ENCODE assay signal across 8 mouse cellular contexts in the genomic region with DNA sequence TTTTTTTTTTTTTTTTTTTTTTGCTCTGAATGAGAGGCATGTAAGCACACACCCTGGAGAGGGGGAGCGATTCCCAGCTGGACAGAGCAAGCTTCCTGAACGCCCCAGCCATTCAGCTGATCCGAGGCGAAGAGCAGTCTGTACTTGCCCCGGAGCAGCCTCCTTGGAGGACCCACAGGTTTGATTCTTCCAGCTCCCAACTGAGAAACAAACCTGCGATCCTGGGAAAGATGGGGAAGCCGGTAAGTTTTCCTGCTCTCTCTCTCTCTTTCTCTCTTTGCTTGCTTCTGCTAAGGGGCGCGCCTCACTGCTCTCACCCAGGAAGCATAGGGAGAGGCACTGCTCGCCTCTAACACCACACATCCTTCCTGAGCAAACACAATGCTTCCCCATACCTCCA. TPM values are rescaled to one million over a fixed set of nuclear protein-coding genes. Genes with fewer than 3 reads are reported as not detected.
DNase-seq lines count a peak whose midpoint lies in the region; ATAC-seq lines count a peak whose summit lies in the region.

A gene (plus strand): TSS at position 69 of the 400 bp plus-strand sequence.

- H3K9me3 ChIP-seq in embryonic facial prominence, embryonic 12.5 days, result no peaks in the 10 kb centered on the region
- H3K9me3 ChIP-seq in midbrain, embryonic 12.5 days, result no peaks in the 10 kb centered on the region

- peak within 1 kb of the TSS; percentile 26 for H3K4me3 ChIP-seq in embryonic facial prominence, embryonic 12.5 days
- peak within 1 kb of the TSS; percentile 26; the same call in 1 of the 2 replicates for H3K4me3 ChIP-seq in midbrain, embryonic 12.5 days

- H3K9ac ChIP-seq in embryonic facial prominence, embryonic 12.5 days, result no peak within 1 kb of the TSS; the same call in 1 of the 2 replicates
- H3K9ac ChIP-seq in midbrain, embryonic 12.5 days (replicated peaks), result no peak within 1 kb of the TSS

- H3K36me3 ChIP-seq in embryonic facial prominence, embryonic 12.5 days, result no peaks in the 10 kb centered on the region
- H3K36me3 ChIP-seq in midbrain, embryonic 12.5 days, result no peaks in the 10 kb centered on the region

- no peak within 1 kb of the TSS for H3K27ac ChIP-seq in embryonic facial prominence, embryonic 12.5 days
- no peak within 1 kb of the TSS for H3K27ac ChIP-seq in midbrain, embryonic 12.5 days (replicated peaks)

- H3K27me3 ChIP-seq in embryonic facial prominence, embryonic 12.5 days, result no peaks in the 10 kb centered on the region
- H3K27me3 ChIP-seq in midbrain, embryonic 12.5 days, result peaks cover 20% of the 10 kb centered on the region

- peak within 1 kb of the TSS; percentile 44 for H3K4me2 ChIP-seq in embryonic facial prominence, embryonic 12.5 days (replicated peaks)
- H3K4me2 ChIP-seq in midbrain, embryonic 12.5 days (replicated peaks), result peak within 1 kb of the TSS; percentile 46

- WGBS in embryonic facial prominence, embryonic 12.5 days, result 12% methylated on average over 10 of the region's 10 CpGs
- 24% methylated on average over 9 of the region's 10 CpGs for WGBS in midbrain, embryonic 12.5 days

- 0 out of 2 replicates have a peak, but pooled peaks have one; percentile 67 for ATAC-seq in embryonic facial prominence, embryonic 12.5 days (ENCODE audit: insufficient number of reproducible peaks, insufficient read depth, low FRiP score, low TSS enrichment)
- ATAC-seq in midbrain, embryonic 12.5 days (ENCODE audit: low FRiP score, low read depth), result peak; percentile 63; the same call in 1 of the 2 replicates
- ATAC-seq in frontal cortex, adult (ENCODE audit: low TSS enrichment), result no peak

- intact Hi-C loops in heart, postnatal 14 days (cut with DNase I), result no loop called here
- intact Hi-C loops in left cerebral cortex, postnatal 36 days (cut with DNase I), result no loop called here

- H3K4me1 ChIP-seq in embryonic facial prominence, embryonic 12.5 days, result no peaks in the 10 kb centered on the region
- H3K4me1 ChIP-seq in midbrain, embryonic 12.5 days, result no peaks in the 10 kb centered on the region

- DNase-seq in lung, adult 18-20 months, result peak; percentile 7 to 14
- DNase-seq in lung, postnatal 36 days, result no peak
- peak; percentile 29 to 30 for DNase-seq in heart, postnatal 14 days
- DNase-seq in left cerebral cortex, postnatal 36 days (ENCODE audit: low spot score in 2 of 2), result peak in 1 of 2 experiments; percentile 3
- no peak for DNase-seq in spleen, adult 12 weeks (ENCODE audit: low spot score)

RNA-seq across cellular contexts. Expression of the gene that starts here (rescaled TPM):
- 11.2 and 14.4 TPM in 2 replicates for polyA plus RNA-seq in embryonic facial prominence, embryonic 12.5 days (2016; fragmentation: Nextera tagmentation; extraction: Ambion mirVana)
- total RNA-seq in heart, postnatal 14 days (2021), result 10 to 100 TPM in 1 of 2 experiments, 1 to 10 TPM in 1; 2.7 to 12.5 TPM
- total RNA-seq in left cerebral cortex, postnatal 36 days (2021), result 10 to 100 TPM; 12.8 to 23.1 TPM
- polyA plus RNA-seq in midbrain, embryonic 12.5 days (2016; fragmentation: Nextera tagmentation; extraction: Ambion mirVana), result 20.2 and 21.5 TPM in 2 replicates

Comparison
In these comparisons a context has a peak if more than half of its experiments do, and no peak if none do; other contexts are left out.
1. DNase-seq: peak in lung, adult 18-20 months (2 of 2) and heart, postnatal 14 days (2 of 2); none in lung, postnatal 36 days (single experiment) and spleen, adult 12 weeks (single experiment).